Mouse (Mus musculus) kidney, adult 2 months (tissue): ENCODE data around the gene Rad23a.

Experiments used
- CTCF ChIP-seq: fragments of 200-500 bp; conservative IDR thresholded peaks from 2 replicates; pipeline ENCODE4 v1.5.1; 2011; ENCODE audit warnings: low read depth, mild to moderate bottlenecking, control low read depth, low read length, moderate library complexity, mixed read lengths; ENCODE audit not compliant: insufficient read depth, insufficient read length
- POLR2A ChIP-seq: fragments of 200-500 bp; IDR thresholded peaks from one replicate; pipeline ENCODE4 v1.6.1; 2011; ENCODE audit warnings: low read depth, low read length, control low read depth

DNA sequence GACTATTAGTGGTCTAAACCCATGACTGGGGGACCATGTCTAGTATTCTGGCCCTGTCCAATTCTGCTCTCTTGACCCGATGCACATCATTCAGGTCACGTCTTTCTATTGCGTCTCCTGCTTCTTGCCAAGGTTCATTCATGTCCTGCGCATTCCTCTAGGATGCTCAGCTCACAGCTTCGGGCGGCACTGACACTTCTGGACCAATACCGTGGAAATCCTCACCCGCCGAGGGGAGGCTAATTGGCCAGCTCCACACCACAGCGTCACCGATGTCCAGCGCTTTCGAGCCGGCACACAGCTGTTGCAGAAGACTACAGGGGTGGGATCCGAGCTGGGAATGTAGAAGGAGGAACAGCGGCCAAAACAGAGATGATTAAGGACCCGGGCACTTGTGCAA is 24.3 kb downstream of the Rad23a start:
- no peak for TF ChIP-seq CTCF
- no peak for TF ChIP-seq POLR2A
